Mouse (Mus musculus): ENCODE measurements around the gene Jph3. TPM values are rescaled to one million over a fixed set of nuclear protein-coding genes. Genes with fewer than 3 reads are reported as not detected.

Jph3 gene
- polyA plus RNA-seq (2014; fragmentation: Nextera tagmentation; extraction: Ambion mirVana): 4.4 and 4.6 TPM in 2 replicates

DNA sequence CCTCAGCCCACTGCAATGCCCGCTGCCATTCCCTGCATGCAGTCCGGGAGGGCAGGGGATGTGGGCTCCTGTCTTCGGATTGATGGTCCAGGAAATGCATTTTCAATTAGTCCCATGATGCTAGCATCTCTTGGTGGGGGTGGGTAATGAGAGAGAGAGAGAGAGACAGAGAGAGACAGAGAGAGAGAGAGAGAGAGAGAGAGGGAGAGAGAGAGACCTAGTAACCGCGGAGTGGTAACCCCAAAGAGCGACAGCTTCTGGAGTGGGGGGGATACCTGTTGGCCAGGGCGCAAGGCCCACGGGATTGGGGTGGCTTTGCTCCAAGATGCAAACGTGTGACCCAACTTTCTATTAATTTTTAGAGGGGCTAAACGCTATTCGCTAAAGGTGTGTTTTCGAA lies at the start of gene Jph3:
Gene Jph3 (plus strand): TSS at position 301 of the 400 bp plus-strand sequence.
- DNase-seq (ENCODE audit: low spot score) (no peak), ATAC-seq (replicated peaks; ENCODE audit: low FRiP score, low TSS enrichment, low read depth) (no peak)
- H3K27me3 ChIP-seq (replicated peaks; ENCODE audit: control insufficient read depth, insufficient read depth, low read length): peaks cover 67% of the 10 kb centered on the region
- H3K9ac ChIP-seq (ENCODE audit: low read length): no peak within 1 kb of the TSS
- no peaks in the 10 kb centered on the region for H3K36me3 ChIP-seq (ENCODE audit: control insufficient read depth, insufficient read depth, low read length)
- no peaks in the 10 kb centered on the region for H3K9me3 ChIP-seq (ENCODE audit: control insufficient read depth, low read length)
- no peaks in the 10 kb centered on the region; the same call in 1 of the 2 replicates for H3K4me1 ChIP-seq (replicated peaks; ENCODE audit: control insufficient read depth, insufficient read depth, low read length)
- peak within 1 kb of the TSS; percentile 42 for H3K4me3 ChIP-seq (ENCODE audit: low read depth, low read length)
- 7% methylated on average over 12 of the region's 12 CpGs for WGBS
- H3K4me2 ChIP-seq (ENCODE audit: low read length): peak within 1 kb of the TSS; percentile 75
- H3K27ac ChIP-seq (ENCODE audit: low read depth): no peak within 1 kb of the TSS

DNA sequence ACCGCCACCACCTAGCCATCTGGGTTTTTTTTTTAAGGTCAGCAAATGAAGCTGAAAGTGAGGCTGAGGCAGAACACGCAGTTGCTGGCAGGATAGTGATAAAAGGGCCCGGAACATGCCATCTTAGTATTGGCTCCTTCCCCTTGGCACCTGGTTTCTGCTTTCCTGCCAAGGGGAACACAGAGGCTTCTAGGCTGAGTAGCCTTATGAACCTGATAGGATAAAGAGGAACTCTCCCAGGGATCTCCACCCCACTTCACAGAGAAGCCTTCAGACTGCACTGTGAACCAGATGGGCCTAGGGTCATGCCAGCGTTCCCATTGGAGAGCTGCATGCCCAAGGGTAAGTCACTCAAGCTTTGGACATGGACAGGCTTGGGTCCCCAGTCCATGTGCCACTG lies 48.5 kb upstream of the Jph3 start:
- Histone ChIP-seq H3K9me3 (ENCODE audit: control insufficient read depth, low read length) (no peaks in the 10 kb centered on the region), H3K9ac (ENCODE audit: low read length) (no peak overlapping the region), H3K27ac (ENCODE audit: low read depth) (no peak overlapping the region), H3K4me2 (ENCODE audit: low read length) (no peak overlapping the region), H3K4me1 (replicated peaks; ENCODE audit: control insufficient read depth, insufficient read depth, low read length) (no peaks in the 10 kb centered on the region), H3K27me3 (replicated peaks; ENCODE audit: control insufficient read depth, insufficient read depth, low read length) (no peaks in the 10 kb centered on the region), H3K4me3 (ENCODE audit: low read depth, low read length) (no peak overlapping the region), H3K36me3 (ENCODE audit: control insufficient read depth, insufficient read depth, low read length) (no peaks in the 10 kb centered on the region)
- DNase-seq (ENCODE audit: low spot score): no peak
- WGBS: 83% methylated on average over 4 of the region's 4 CpGs
- ATAC-seq (replicated peaks; ENCODE audit: low FRiP score, low TSS enrichment, low read depth): no peak

DNA sequence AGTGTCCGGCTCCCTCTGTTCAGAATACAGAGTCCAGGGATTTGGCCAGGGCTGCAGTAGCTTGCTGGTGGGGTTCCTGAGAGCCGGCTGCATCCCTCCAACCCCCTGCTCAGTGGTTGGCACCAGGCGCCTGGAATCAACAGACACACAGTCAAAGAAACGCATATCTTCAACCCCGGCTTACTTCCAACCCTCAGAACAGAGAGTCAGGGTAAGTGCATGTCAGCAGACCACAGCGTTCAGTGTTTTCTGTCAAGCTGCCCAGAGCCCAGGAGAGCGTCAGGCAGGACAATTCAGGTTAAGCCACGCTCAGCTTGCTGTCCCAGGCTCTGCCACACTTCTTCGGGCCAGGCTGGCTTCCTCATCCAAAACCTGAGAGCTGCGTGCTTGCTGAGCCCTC lies 48.0 kb upstream of the Jph3 start:
- H3K27ac ChIP-seq (ENCODE audit: low read depth): no peak overlapping the region
- no peaks in the 10 kb centered on the region for H3K36me3 ChIP-seq (ENCODE audit: control insufficient read depth, insufficient read depth, low read length)
- no peaks in the 10 kb centered on the region for H3K4me1 ChIP-seq (replicated peaks; ENCODE audit: control insufficient read depth, insufficient read depth, low read length)
- H3K27me3 ChIP-seq (replicated peaks; ENCODE audit: control insufficient read depth, insufficient read depth, low read length): no peaks in the 10 kb centered on the region
- no peaks in the 10 kb centered on the region for H3K9me3 ChIP-seq (ENCODE audit: control insufficient read depth, low read length)
- DNase-seq (ENCODE audit: low spot score) (no peak), ATAC-seq (replicated peaks; ENCODE audit: low FRiP score, low TSS enrichment, low read depth) (no peak)
- no peak overlapping the region for H3K4me3 ChIP-seq (ENCODE audit: low read depth, low read length)
- no peak overlapping the region for H3K9ac ChIP-seq (ENCODE audit: low read length)
- WGBS: 53% methylated on average over 10 of the region's 10 CpGs
- no peak overlapping the region for H3K4me2 ChIP-seq (ENCODE audit: low read length)

DNA sequence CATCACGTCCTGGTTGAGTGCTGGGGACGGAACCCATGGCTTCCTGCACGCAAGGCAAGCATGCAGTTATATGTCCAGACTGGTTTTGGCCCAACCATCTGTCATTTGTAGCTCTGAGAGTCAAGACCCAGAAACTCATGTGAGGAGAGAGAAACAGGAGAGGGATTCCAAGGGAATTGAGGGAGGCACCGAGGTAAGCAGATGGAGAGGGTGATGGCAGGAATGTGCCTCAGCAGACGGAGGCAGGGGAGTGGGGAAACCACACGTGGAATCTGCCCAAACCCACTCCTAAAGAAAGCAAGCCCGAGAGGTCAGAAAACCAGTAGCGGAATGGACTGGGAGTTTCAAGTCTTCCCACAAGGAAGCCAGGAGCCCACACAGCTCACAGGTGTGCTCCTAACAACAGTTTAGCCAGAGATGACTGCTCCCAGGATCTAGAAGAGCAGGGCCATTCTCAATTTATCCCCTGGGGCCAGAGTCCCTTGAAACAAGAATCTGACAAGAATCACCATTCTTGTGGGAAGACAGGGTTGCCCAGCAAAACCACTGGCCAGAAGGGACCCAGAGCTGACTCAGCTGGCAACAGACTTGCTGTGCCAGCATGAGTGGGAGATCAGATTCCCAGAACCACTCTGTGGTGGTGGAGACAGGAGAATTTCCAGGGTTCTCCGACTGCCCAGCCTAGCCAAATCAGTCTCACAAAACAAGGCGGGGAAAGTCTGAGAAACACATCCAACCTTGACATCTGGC lies 46.2 kb upstream of the Jph3 start:
- no peak overlapping the region for H3K9ac ChIP-seq (ENCODE audit: low read length)
- no peaks in the 10 kb centered on the region for H3K9me3 ChIP-seq (ENCODE audit: control insufficient read depth, low read length)
- H3K4me3 ChIP-seq (ENCODE audit: low read depth, low read length): no peak overlapping the region
- ATAC-seq (replicated peaks; ENCODE audit: low FRiP score, low TSS enrichment, low read depth) (no peak), DNase-seq (ENCODE audit: low spot score) (no peak)
- no peaks in the 10 kb centered on the region for H3K36me3 ChIP-seq (ENCODE audit: control insufficient read depth, insufficient read depth, low read length)
- no peak overlapping the region for H3K4me2 ChIP-seq (ENCODE audit: low read length)
- 60% methylated on average over 10 of the region's 10 CpGs for WGBS
- no peak overlapping the region for H3K27ac ChIP-seq (ENCODE audit: low read depth)
- H3K27me3 ChIP-seq (replicated peaks; ENCODE audit: control insufficient read depth, insufficient read depth, low read length): no peaks in the 10 kb centered on the region
- H3K4me1 ChIP-seq (replicated peaks; ENCODE audit: control insufficient read depth, insufficient read depth, low read length): no peaks in the 10 kb centered on the region

DNA sequence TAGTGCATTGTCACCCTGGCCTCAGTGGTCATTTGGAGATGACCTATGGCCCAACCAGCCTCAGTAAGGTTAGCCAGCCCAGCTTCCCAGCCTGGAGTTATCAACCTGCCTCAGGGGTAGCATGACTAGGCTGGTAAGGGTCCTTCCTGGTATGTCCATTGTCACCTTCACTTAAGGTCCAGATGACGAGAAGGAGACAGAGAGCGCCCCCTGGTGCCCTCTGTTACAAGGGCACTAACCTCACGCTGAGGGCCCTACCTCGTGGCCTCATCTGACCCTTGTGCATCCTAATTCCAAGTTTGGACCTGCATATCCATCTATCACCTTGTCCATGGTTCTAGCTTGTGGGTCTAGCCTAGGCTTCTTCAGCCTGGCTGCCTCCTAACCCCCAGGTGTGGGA lies 44.0 kb upstream of the Jph3 start:
- Histone ChIP-seq H3K9me3 (ENCODE audit: control insufficient read depth, low read length) (no peaks in the 10 kb centered on the region), H3K36me3 (ENCODE audit: control insufficient read depth, insufficient read depth, low read length) (no peaks in the 10 kb centered on the region), H3K9ac (ENCODE audit: low read length) (no peak overlapping the region), H3K4me1 (replicated peaks; ENCODE audit: control insufficient read depth, insufficient read depth, low read length) (no peaks in the 10 kb centered on the region), H3K27me3 (replicated peaks; ENCODE audit: control insufficient read depth, insufficient read depth, low read length) (no peaks in the 10 kb centered on the region), H3K4me3 (ENCODE audit: low read depth, low read length) (no peak overlapping the region), H3K4me2 (ENCODE audit: low read length) (no peak overlapping the region), H3K27ac (ENCODE audit: low read depth) (no peak overlapping the region)
- peak; percentile 63 for DNase-seq (ENCODE audit: low spot score)
- WGBS: 20% methylated on average over 4 of the region's 4 CpGs
- ATAC-seq (replicated peaks; ENCODE audit: low FRiP score, low TSS enrichment, low read depth): no peak

DNA sequence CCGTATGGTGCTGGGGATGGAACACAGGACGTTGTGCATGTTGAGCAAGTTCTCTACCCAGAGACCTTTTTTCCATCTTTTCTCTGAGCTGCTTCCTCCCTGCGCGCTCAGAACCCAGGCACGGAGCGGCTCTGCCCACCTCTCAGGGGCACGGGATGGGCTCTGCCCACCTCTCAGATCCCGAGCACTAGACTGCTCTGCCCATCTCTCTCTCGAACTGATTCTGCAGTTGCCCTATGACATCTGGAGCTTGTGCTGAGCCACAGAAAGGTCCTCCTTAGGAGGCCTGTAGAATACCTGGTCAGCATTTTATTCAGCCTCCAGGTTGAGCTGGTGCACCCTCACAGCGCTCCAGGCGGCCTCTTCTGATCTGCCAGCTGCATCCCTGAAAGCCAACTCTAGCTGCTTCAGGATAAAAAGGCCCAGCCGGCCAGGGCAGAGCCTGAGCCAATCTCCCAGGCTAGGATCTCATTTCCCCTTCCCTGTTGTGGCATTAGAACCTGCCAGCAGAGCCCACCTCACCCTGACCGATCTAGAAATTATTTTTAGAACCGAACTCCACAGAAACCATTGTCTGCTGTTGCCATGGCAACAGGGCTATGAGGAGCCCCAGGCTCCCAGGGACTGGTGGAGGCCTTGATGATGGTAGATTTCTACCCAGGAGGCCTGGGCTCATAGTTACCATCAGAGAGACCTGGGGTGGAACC lies 41.8 kb upstream of the Jph3 start:
- Histone ChIP-seq H3K4me2 (ENCODE audit: low read length) (no peak overlapping the region), H3K9ac (ENCODE audit: low read length) (no peak overlapping the region), H3K9me3 (ENCODE audit: control insufficient read depth, low read length) (no peaks in the 10 kb centered on the region), H3K36me3 (ENCODE audit: control insufficient read depth, insufficient read depth, low read length) (no peaks in the 10 kb centered on the region), H3K27me3 (replicated peaks; ENCODE audit: control insufficient read depth, insufficient read depth, low read length) (no peaks in the 10 kb centered on the region), H3K4me1 (replicated peaks; ENCODE audit: control insufficient read depth, insufficient read depth, low read length) (no peaks in the 10 kb centered on the region), H3K4me3 (ENCODE audit: low read depth, low read length) (no peak overlapping the region), H3K27ac (ENCODE audit: low read depth) (no peak overlapping the region)
- DNase-seq (ENCODE audit: low spot score) (no peak), ATAC-seq (replicated peaks; ENCODE audit: low FRiP score, low TSS enrichment, low read depth) (no peak)
- 59% methylated on average over 14 of the region's 14 CpGs for WGBS

DNA sequence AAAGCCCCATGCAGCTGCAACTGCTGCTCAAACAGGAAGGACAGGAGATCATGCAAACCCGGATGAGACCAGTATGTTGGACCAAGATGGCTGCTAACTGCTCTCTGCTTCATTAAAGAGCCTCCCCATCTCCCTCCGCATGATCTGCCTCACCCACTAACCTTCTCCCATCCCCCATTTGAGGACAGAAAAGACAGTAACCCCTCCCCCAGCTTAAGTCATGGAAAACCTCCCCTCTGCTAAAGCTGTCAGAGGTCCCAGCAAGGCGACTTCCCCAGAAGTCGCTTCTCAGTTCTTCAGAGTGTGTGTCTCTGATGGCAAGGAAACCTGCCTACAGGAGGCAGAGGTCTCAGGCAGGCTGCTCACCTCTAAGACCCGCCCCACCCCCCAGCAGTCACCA lies 40.9 kb upstream of the Jph3 start:
- Histone ChIP-seq H3K9ac (ENCODE audit: low read length) (no peak overlapping the region), H3K9me3 (ENCODE audit: control insufficient read depth, low read length) (no peaks in the 10 kb centered on the region), H3K36me3 (ENCODE audit: control insufficient read depth, insufficient read depth, low read length) (no peaks in the 10 kb centered on the region), H3K4me1 (replicated peaks; ENCODE audit: control insufficient read depth, insufficient read depth, low read length) (no peaks in the 10 kb centered on the region), H3K27me3 (replicated peaks; ENCODE audit: control insufficient read depth, insufficient read depth, low read length) (no peaks in the 10 kb centered on the region), H3K4me3 (ENCODE audit: low read depth, low read length) (no peak overlapping the region), H3K27ac (ENCODE audit: low read depth) (no peak overlapping the region), H3K4me2 (ENCODE audit: low read length) (no peak overlapping the region)
- WGBS: 46% methylated on average over 5 of the region's 5 CpGs
- no peak for DNase-seq (ENCODE audit: low spot score)
- no peak for ATAC-seq (replicated peaks; ENCODE audit: low FRiP score, low TSS enrichment, low read depth)

DNA sequence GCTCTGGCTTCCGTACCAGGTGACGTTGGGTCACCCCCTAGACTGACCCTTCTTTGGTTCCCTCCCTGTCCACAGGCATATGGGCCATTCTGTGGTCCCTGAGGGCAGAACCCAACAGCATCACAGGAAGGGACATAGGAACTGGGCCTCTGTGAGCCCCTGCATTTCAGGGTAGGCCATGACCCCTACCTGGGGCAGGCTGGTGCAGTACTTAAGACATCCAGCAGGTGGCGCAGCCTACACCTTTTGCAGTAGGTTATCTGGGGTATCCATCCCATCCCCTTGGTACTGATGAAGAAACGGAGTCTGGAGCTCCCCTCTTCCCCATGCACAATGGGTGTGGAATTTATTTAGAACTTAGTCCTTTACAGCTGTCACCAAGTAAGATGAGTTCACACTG lies 35.0 kb upstream of the Jph3 start:
- no peak for ATAC-seq (replicated peaks; ENCODE audit: low FRiP score, low TSS enrichment, low read depth)
- H3K9me3 ChIP-seq (ENCODE audit: control insufficient read depth, low read length): no peaks in the 10 kb centered on the region

More for the DNA sequence above, 35.0 kb upstream of the Jph3 start:
- Histone ChIP-seq H3K9ac (ENCODE audit: low read length) (no peak overlapping the region), H3K4me1 (replicated peaks; ENCODE audit: control insufficient read depth, insufficient read depth, low read length) (peaks cover 13% of the 10 kb centered on the region), H3K36me3 (ENCODE audit: control insufficient read depth, insufficient read depth, low read length) (no peaks in the 10 kb centered on the region), H3K4me3 (ENCODE audit: low read depth, low read length) (no peak overlapping the region), H3K27ac (ENCODE audit: low read depth) (no peak overlapping the region), H3K4me2 (ENCODE audit: low read length) (no peak overlapping the region), H3K27me3 (replicated peaks; ENCODE audit: control insufficient read depth, insufficient read depth, low read length) (no peaks in the 10 kb centered on the region)
- 51% methylated on average over 4 of the region's 4 CpGs for WGBS
- DNase-seq (ENCODE audit: low spot score): peak; percentile 71
